Mouse (Mus musculus) adipose tissue, adult 10 weeks (tissue): ENCODE results near the gene Nr3c2. TPM values are rescaled to one million over a fixed set of nuclear protein-coding genes. Genes with fewer than 3 reads are reported as not detected.

Experiments
- polyA plus RNA-seq: library from polyadenylated mRNA; stranded (reverse); fragments of 350-450 nt; fragmentation: Illumina TruSeq; extraction: RNeasy Lipid Tissue Mini Kit (QIAGEN cat#74804); gene quantifications from one replicate; pipeline ENCODE4 v1.2.3, GENCODE M21; 2014; ENCODE audit warnings: low read depth, low replicate concordance

The Nr3c2 gene
- 5.2 TPM for polyA plus RNA-seq

GRCm38 (mm10) chr8:76899411-76900154 is at the start of gene Nr3c2:
Nr3c2 (plus strand) TSS chr8:76899442.

